Mouse (Mus musculus) C2C12 (cell line): ENCODE measurements around the gene Spred3. TPM values are rescaled to one million over a fixed set of nuclear protein-coding genes. Genes with fewer than 3 reads are reported as not detected.
"Not testable (repeated sequence)": the region's sequence is repeated elsewhere in the genome, so short reads cannot be mapped to it uniquely, and the experiment has no call there.

Experiments used
- H3K27me3 ChIP-seq: one replicate; pipeline ENCODE4 v1.6.1; 2011; ENCODE audit not compliant: control insufficient read depth, insufficient read depth, insufficient read length
- H3K36me3 ChIP-seq: one replicate; pipeline ENCODE4 v1.6.1; 2011; ENCODE audit not compliant: control insufficient read depth, insufficient read depth
- H3K4me3 ChIP-seq: one replicate; pipeline ENCODE4 v1.5.1; 2011; ENCODE audit warnings: mild to moderate bottlenecking, control low read depth; ENCODE audit not compliant: poor library complexity, insufficient read depth, severe bottlenecking
- H3K79me2 ChIP-seq: one replicate; pipeline ENCODE4 v1.6.1; 2011; ENCODE audit not compliant: control insufficient read depth, insufficient read depth
- H3K79me3 ChIP-seq: one replicate; pipeline ENCODE4 v1.6.1; 2011; ENCODE audit warnings: low read depth, control low read depth
- H3ac ChIP-seq: one replicate; pipeline ENCODE3; 2011; ENCODE audit warnings: low read depth; ENCODE audit not compliant: control insufficient read depth, insufficient read length
- CEBPB ChIP-seq: IDR thresholded peaks from one replicate; pipeline ENCODE4 v1.6.1; 2011; ENCODE audit warnings: low read depth, mild to moderate bottlenecking, control low read depth, moderate library complexity
- CTCF ChIP-seq: IDR thresholded peaks from one replicate; pipeline ENCODE4 v1.5.1; 2011; ENCODE audit not compliant: control insufficient read depth, insufficient read depth, insufficient read length
- FOSL1 ChIP-seq: IDR thresholded peaks from one replicate; pipeline ENCODE4 v1.8.0; 2011; ENCODE audit warnings: mild to moderate bottlenecking, low read length; ENCODE audit not compliant: poor library complexity, insufficient read depth, severe bottlenecking
- MAX ChIP-seq: IDR thresholded peaks from one replicate; pipeline ENCODE4 v1.6.1; 2011; ENCODE audit warnings: mild to moderate bottlenecking, control low read depth
- MYOD1 ChIP-seq: IDR thresholded peaks from one replicate; pipeline ENCODE4 v1.6.1; 2011; ENCODE audit warnings: low read depth; ENCODE audit not compliant: control insufficient read depth, insufficient read length
- MYOG ChIP-seq: IDR thresholded peaks from one replicate; pipeline ENCODE4 v1.6.1; 2011; ENCODE audit not compliant: control insufficient read depth, insufficient read length; ENCODE audit errors: extremely low read depth
- USF1 ChIP-seq: IDR thresholded peaks from one replicate; pipeline ENCODE4 v1.6.1; 2011; ENCODE audit warnings: low read depth, mild to moderate bottlenecking, control low read depth, moderate library complexity
- long read RNA-seq, 2 experiments: library from polyadenylated mRNA; unstranded; transcript quantifications; one replicate each; pipeline ENCODE4 v2.0.0; 2019 to 2020
- polyA plus RNA-seq: library from polyadenylated mRNA; unstranded; fragments of >200 nt; fragmentation: generic; extraction: Trizol; gene quantifications from one replicate; pipeline ENCODE4 v1.2.1, GENCODE M21; 2012; ENCODE audit warnings: missing spikeins

Gene Spred3
- polyA plus RNA-seq: 3.1 TPM
- long read RNA-seq, experiment 1: 0 reads
- long read RNA-seq, experiment 2, partial matches to known transcripts: 0 of 1 reads
- long read RNA-seq, experiment 2, other reads (novel, unspliced or antisense): 1 of 1 reads

DNA sequence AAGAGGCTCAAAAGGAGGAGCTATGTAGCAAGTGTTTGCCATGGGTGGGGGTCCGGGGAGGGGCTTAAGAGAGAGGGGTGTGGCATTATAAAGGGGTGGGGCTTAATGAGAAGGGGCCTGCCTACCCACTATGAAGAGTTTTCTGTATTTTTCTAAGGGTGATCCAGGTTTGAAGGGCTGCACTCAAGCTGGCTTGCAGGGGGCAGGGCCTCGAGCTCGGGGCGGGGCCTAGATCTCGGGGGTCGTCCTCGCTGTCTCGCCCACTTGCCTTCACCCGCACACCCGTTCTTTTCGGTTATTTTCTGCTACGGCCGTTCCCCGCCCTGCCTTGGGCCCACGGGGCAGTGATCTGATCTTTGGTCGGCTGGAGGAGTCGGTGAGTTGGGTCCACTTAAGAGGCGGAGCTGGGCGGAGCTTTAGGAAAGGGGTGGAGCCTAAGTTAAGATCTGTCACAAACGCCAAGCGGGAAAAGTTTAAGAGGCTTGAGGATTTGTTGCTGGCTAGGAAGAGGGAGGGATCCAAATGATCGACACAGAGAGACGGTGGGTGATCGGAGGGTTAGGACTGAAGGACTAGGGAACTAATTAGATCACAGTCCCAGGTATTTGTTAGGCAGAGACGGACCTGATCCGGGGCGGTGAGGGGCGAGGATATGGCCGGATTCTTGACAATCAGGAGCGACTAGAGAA is at the start of gene Spred3, which contains the start of gene Ggn:
TSS of gene Spred3 (minus strand) at position 346 of the 689 bp plus-strand sequence.
TSS of gene Ggn (plus strand) at position 145 of the 689 bp plus-strand sequence.
- Histone ChIP-seq H3ac (peak within 1 kb of the TSS; percentile 89), H3K79me3 (no peaks in the 10 kb centered on the region), H3K79me2 (no peaks in the 10 kb centered on the region), H3K36me3 (peaks cover 12% of the 10 kb centered on the region), H3K4me3 (peak within 1 kb of the TSS; percentile 44), H3K27me3 (no peaks in the 10 kb centered on the region)
- TF ChIP-seq MAX (no peak), FOSL1 (no peak), MYOG (no peak), CEBPB (no peak), USF1 (no peak), CTCF (no peak), MYOD1 (no peak)

DNA sequence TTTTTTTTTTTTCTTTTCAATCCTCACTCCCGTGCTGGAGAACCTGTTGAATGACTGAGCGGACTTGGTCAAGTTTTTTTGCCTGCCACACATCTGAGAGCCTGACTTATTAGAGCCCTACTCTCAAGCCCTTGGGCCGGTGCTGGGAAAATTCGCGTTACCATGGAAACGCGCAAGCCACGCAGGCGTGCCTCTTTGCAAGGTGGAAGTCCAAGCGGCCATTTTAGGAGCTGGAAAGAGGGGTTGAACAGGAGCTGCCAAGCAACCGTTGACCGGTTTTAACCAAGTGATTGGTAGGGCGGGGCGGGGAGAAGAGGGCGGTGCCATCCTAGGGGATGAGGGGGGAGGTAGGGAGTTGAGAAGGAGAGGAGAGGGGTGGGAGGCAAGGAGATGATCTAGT is 44.6 kb upstream of the Spred3 start:
- TF ChIP-seq MYOD1 (no peak), CTCF (no peak), USF1 (no peak), MYOG (no peak), MAX (no peak), CEBPB (no peak), FOSL1 (no peak)
- H3K36me3 ChIP-seq: no peaks in the 10 kb centered on the region
- no peak overlapping the region for H3K4me3 ChIP-seq
- H3K79me3 ChIP-seq: no peaks in the 10 kb centered on the region
- no peaks in the 10 kb centered on the region for H3K79me2 ChIP-seq
- no peaks in the 10 kb centered on the region for H3K27me3 ChIP-seq
- no peak overlapping the region for H3ac ChIP-seq

DNA sequence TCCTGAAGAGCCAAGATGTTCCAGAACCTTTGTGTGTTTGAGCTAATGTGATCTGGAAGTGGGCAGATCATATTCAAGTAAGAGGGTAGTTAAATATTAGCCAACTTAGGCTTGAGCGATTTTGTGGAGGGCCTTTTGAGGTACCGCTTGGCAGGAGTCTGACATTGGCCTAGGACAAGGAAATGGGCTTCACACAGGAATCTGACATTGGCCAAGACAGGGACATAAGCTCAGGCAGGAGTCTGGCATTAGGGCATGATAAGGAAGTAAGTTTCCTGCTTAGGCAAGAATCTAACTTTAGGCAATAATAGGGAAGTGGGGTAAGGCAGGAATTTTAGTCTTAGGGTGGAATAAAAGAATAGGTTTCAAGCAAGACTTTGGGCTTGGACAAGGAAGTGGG is 44.0 kb upstream of the Spred3 start:
- H3K27me3 ChIP-seq: no peaks in the 10 kb centered on the region
- no peaks in the 10 kb centered on the region for H3K79me2 ChIP-seq
- no peaks in the 10 kb centered on the region for H3K36me3 ChIP-seq
- no peak for TF ChIP-seq USF1
- no peak overlapping the region for H3K4me3 ChIP-seq
- no peak overlapping the region for H3ac ChIP-seq
- no peaks in the 10 kb centered on the region for H3K79me3 ChIP-seq

DNA sequence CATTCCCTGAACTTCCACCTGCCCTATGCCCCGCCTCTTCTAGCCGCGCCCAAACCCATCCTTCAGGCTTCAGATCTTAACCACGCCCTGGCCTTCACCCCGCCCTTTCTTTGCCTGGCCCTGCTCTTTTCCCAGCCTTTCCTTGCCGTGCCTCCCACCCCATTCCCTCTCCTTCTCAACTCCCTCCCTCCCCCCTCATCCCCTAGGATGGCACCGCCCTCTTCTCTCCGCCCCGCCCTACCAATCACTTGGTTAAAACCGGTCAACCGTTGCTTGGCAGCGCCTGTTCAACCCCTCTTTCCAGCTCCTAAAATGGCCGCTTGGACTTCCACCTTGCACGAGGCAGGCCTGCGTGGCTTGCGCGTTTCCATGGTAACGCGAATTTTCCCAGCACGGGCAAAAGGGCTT is 43.5 kb upstream of the Spred3 start, which contains the start of gene Catsperg1:
TSS of gene Catsperg1 (minus strand) at position 361 of the 408 bp plus-strand sequence.
- TF ChIP-seq MYOD1 (no peak), CEBPB (no peak), FOSL1 (no peak), USF1 (no peak), MYOG (no peak), CTCF (no peak), MAX (no peak)
- no peak within 1 kb of the TSS for H3ac ChIP-seq
- H3K27me3 ChIP-seq: no peaks in the 10 kb centered on the region
- H3K4me3 ChIP-seq: no peak within 1 kb of the TSS
- H3K36me3 ChIP-seq: no peaks in the 10 kb centered on the region
- H3K79me3 ChIP-seq: no peaks in the 10 kb centered on the region
- H3K79me2 ChIP-seq: no peaks in the 10 kb centered on the region

DNA sequence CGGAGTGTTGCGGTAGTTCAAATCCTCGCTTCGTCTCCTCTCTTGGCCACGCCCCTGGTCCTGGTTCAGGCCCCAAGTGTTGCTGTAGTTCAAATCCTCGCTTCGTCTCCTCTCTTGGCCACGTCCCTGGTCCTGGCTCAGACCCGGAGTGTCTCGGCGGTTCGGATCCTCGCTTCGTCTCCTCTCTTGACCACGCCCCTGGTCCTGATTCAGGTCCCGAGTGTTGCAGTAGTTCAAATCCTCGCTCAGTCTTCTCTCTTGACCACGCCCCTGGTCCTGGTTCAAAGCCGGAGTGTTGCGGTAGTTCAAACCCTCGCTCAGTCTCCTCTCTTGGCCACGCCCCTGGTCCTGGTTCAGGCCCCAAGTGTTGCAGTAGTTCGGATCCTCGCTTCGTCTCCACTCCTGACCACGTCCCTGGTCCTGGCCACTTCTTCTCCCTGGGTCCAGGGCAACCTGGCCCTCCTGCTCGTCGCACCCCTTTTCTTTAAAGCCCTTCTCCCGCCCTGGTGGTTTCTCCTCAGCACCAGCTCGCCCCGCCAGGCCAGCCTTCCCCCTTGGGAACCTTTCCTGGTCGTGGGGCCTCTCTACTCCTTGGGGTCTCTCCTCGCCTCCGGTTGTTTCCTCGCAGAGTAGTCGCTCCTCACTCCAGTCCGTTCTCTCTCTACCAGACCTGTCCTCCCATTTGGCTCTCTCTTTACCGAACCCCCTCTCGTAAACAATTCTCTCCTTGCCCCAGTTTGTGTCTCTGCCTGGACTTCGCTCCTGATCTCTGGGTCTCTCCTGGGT is 42.8 kb upstream of the Spred3 start:
- H3K79me2 ChIP-seq, H3K36me3 ChIP-seq, H3K27me3 ChIP-seq, H3ac ChIP-seq, H3K79me3 ChIP-seq, H3K4me3 ChIP-seq: not testable (repeated sequence)

DNA sequence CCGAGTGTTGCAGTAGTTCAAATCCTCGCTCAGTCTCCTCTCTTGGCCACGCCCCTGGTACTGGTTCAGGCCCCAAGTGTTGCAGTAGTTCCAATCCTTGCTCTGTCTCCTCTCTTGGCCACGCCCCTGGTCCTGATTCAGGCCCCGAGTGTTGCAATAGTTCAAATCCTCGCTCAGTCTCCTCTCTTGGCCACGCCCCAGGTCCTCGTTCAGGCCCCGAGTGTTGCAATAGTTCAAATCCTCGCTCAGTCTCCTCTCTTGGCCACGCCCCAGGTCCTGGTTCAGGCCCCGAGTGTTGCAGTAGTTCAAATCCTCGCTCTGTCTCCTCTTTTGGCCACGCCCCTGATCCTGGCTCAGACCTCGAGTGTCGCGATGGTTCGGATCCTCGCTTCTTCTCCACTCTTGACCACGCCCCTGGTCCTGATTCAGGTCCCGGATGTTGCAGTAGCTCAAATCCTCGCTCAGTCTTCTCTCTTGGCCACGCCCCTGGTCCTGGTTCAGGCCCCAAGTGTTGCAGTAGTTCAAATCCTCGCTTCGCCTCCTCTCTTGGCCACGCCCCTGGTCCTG is 42.1 kb upstream of the Spred3 start:
- H3K79me3 ChIP-seq: no peaks in the 10 kb centered on the region
- H3K36me3 ChIP-seq: no peaks in the 10 kb centered on the region
- no peak overlapping the region for H3K4me3 ChIP-seq
- no peak for TF ChIP-seq USF1
- no peak for TF ChIP-seq MYOG
- TF ChIP-seq MYOD1: no peak
- TF ChIP-seq MAX: no peak
- TF ChIP-seq CTCF: no peak
- TF ChIP-seq CEBPB: no peak
- TF ChIP-seq FOSL1: no peak
- no peaks in the 10 kb centered on the region for H3K27me3 ChIP-seq
- H3K79me2 ChIP-seq: no peaks in the 10 kb centered on the region
- H3ac ChIP-seq: no peak overlapping the region
